Mouse (Mus musculus): ENCODE data around the gene Mylpf.

DNA sequence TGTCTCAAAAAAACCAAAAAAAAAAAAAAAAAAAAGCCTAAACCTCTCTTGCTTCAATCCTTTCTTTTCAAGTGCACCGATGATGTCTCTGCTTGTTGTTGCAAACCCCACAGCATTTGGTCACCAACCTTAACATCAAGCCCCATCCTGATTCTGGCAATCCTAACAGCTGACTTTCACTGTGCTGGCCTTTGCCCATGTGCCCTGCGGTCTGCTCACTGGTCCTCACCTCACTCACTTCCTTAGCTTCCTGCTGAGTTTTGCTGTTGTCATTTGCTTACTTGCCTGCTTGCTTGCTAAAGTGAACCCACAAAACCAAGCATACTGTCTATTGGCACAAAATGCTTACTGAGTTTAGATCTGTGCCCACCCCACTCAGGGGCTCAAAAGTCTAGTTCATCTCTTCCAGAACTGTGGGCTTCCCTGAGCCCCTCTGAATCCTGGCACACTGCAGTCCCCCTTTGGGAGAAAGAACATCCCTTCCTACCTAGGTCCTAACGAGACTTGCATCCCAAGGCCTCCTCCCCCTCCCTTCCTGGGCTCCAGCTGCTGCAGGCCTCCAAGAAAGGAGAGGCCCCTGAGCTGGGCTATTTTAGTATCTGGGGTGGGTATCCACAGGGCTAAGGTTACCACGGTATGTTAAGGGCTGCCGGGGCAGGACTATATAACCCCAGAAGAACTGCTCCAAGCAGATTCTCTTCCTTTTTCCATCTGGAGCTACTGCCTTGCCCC is 2.5 kb downstream of the Mylpf start:
- no peak for TF ChIP-seq CTCF (conservative IDR thresholded peaks at IDR 0.05; ENCODE audit: insufficient read depth, insufficient read length, low read depth, low read length)
- no peak for TF ChIP-seq POLR2A (IDR thresholded peaks at IDR 0.05; ENCODE audit: low read depth, low read length)
